Mouse (Mus musculus) kidney, postnatal 0 days (tissue): ENCODE data around the gene Rgs10. TPM values are rescaled to one million over a fixed set of nuclear protein-coding genes. Genes with fewer than 3 reads are reported as not detected.
A peak's percentile ranks its signal among the peaks of the same experiment; 100 is the strongest.

Experiments
- ATAC-seq: fragments of 200-750 bp; cut with Nextera tagmentation; replicated peaks from 2 replicates; pipeline ENCODE4 v1.8.0; 2017; ENCODE audit warnings: low read depth, moderate number of reproducible peaks, moderate TSS enrichment, moderate library complexity; ENCODE audit not compliant: low FRiP score
- DNase-seq: peaks from one replicate; pipeline ENCODE4 v3.0.0-alpha.2; 2016; ENCODE audit warnings: low spot score
- H3K27ac ChIP-seq: fragments of 300-500 bp; sonication (generic); 2 replicates; pipeline ENCODE4 v1.5.1; 2014; ENCODE audit warnings: mild to moderate bottlenecking
- H3K27me3 ChIP-seq: fragments of 300-500 bp; sonication (generic); 2 replicates; pipeline ENCODE4 v1.6.1; 2014; ENCODE audit warnings: low read length, mixed read lengths; ENCODE audit not compliant: insufficient read depth
- H3K36me3 ChIP-seq: fragments of 300-500 bp; sonication (generic); 2 replicates; pipeline ENCODE4 v1.6.1; 2014; ENCODE audit warnings: low read length, mixed read lengths; ENCODE audit not compliant: insufficient read depth
- H3K4me1 ChIP-seq: fragments of 300-500 bp; sonication (generic); replicated peaks from 2 replicates; pipeline ENCODE4 v1.6.1; 2014; ENCODE audit warnings: antibody characterized with exemption, low read length, mixed read lengths; ENCODE audit not compliant: insufficient read depth
- H3K4me2 ChIP-seq: fragments of 300-500 bp; sonication (generic); 2 replicates; pipeline ENCODE4 v1.6.1; 2014; ENCODE audit warnings: mild to moderate bottlenecking, low read length, moderate library complexity, mixed read lengths
- H3K4me3 ChIP-seq: fragments of 300-500 bp; sonication (generic); replicated peaks from 2 replicates; pipeline ENCODE4 v1.5.1; 2014; ENCODE audit warnings: low read depth, low read length
- H3K9ac ChIP-seq: fragments of 300-500 bp; sonication (generic); 2 replicates; pipeline ENCODE4 v1.6.1; 2014; ENCODE audit warnings: low read depth, low read length
- H3K9me3 ChIP-seq: fragments of 300-500 bp; sonication (generic); replicated peaks from 2 replicates; pipeline ENCODE4 v1.6.1; 2016; ENCODE audit warnings: low read length, inconsistent platforms, mixed read lengths
- CTCF ChIP-seq: IDR thresholded peaks from 2 replicates; pipeline ENCODE4 v1.5.1; 2016; ENCODE audit warnings: antibody characterized with exemption, low read depth, mild to moderate bottlenecking, moderate library complexity
- whole genome bisulfite sequencing: fragments of 180-500 bp; shearing (Covaris S2); extraction: QIAGEN DNeasy Blood & Tissue Kit; methylation state at CpG from one replicate; pipeline ENCODE4 v1.1.7; 2014; 5-methylcytosine and 5-hydroxymethylcytosine counted together
- polyA plus RNA-seq: library from polyadenylated mRNA; unstranded; fragments of >200 nt; fragmentation: Nextera tagmentation; extraction: Ambion mirVana; gene quantifications from 2 replicates; pipeline ENCODE4 v1.2.1, GENCODE M21; 2015

Rgs10 gene
- polyA plus RNA-seq, 1 experiment from 2014 or later = 6.6 TPM

- no peak for ATAC-seq
Measured at GRCm38 (mm10) chr7:128362916-128363315, 55.6 kb downstream of the Rgs10 start.

GRCm38 (mm10) chr7:128359741-128360140, 58.8 kb downstream of the Rgs10 start:
- H3K4me1 ChIP-seq = no peaks in the 10 kb centered on the region
- 75% methylated on average over 9 of the region's 9 CpGs for WGBS
- ATAC-seq = no peak
- H3K36me3 ChIP-seq = no peaks in the 10 kb centered on the region
- no peak for DNase-seq
- no peak overlapping the region for H3K27ac ChIP-seq
- H3K4me3 ChIP-seq = no peak overlapping the region
- no peaks in the 10 kb centered on the region for H3K27me3 ChIP-seq
- no peak overlapping the region for H3K9ac ChIP-seq
- no peaks in the 10 kb centered on the region for H3K9me3 ChIP-seq
- H3K4me2 ChIP-seq = no peak overlapping the region
- TF ChIP-seq CTCF = peak; percentile 25; the same call in 1 of the 2 replicates

More at GRCm38 (mm10) chr7:128362916-128363315, 55.6 kb downstream of the Rgs10 start:
- Histone ChIP-seq H3K36me3 (no peaks in the 10 kb centered on the region), H3K9me3 (no peaks in the 10 kb centered on the region), H3K27me3 (no peaks in the 10 kb centered on the region), H3K27ac (no peak overlapping the region), H3K9ac (no peak overlapping the region), H3K4me1 (no peaks in the 10 kb centered on the region), H3K4me3 (no peak overlapping the region), H3K4me2 (no peak overlapping the region)
- no peak for DNase-seq
- 69% methylated on average over 4 of the region's 4 CpGs for WGBS
- no peak for TF ChIP-seq CTCF

- Histone ChIP-seq H3K27me3 (no peaks in the 10 kb centered on the region), H3K4me2 (no peak overlapping the region), H3K9me3 (no peaks in the 10 kb centered on the region), H3K4me1 (no peaks in the 10 kb centered on the region), H3K4me3 (no peak overlapping the region), H3K27ac (no peak overlapping the region), H3K36me3 (no peaks in the 10 kb centered on the region), H3K9ac (no peak overlapping the region)
- no peak for DNase-seq
- WGBS = 66% methylated on average over 7 of the region's 7 CpGs
- no peak for ATAC-seq
- no peak for TF ChIP-seq CTCF
Measured at GRCm38 (mm10) chr7:128359164-128359563, 59.4 kb downstream of the Rgs10 start.

- no peak overlapping the region for H3K4me3 ChIP-seq
- H3K27me3 ChIP-seq = no peaks in the 10 kb centered on the region
- DNase-seq (no peak), ATAC-seq (no peak)
- 80% methylated on average over 9 of the region's 9 CpGs for WGBS
- H3K36me3 ChIP-seq = no peaks in the 10 kb centered on the region
- H3K27ac ChIP-seq = no peak overlapping the region
- TF ChIP-seq CTCF = no peak
- H3K9ac ChIP-seq = no peak overlapping the region
- no peak overlapping the region for H3K4me2 ChIP-seq
- no peaks in the 10 kb centered on the region for H3K9me3 ChIP-seq
- H3K4me1 ChIP-seq = no peaks in the 10 kb centered on the region
Measured at GRCm38 (mm10) chr7:128358741-128359140, 59.8 kb downstream of the Rgs10 start.

GRCm38 (mm10) chr7:128356868-128357755, 61.4 kb downstream of the Rgs10 start:
- WGBS = 64% methylated on average over 9 of the region's 9 CpGs
- H3K36me3 ChIP-seq = no peaks in the 10 kb centered on the region
- peak; percentile 66 for TF ChIP-seq CTCF
- no peaks in the 10 kb centered on the region for H3K27me3 ChIP-seq
- H3K4me1 ChIP-seq = no peaks in the 10 kb centered on the region
- H3K9me3 ChIP-seq = no peaks in the 10 kb centered on the region
- no peak overlapping the region for H3K27ac ChIP-seq
- peak; percentile 65 for DNase-seq
- ATAC-seq = no peak
- H3K9ac ChIP-seq = no peak overlapping the region
- no peak overlapping the region for H3K4me2 ChIP-seq
- no peak overlapping the region for H3K4me3 ChIP-seq

- H3K4me2 ChIP-seq = no peak overlapping the region
- no peak for TF ChIP-seq CTCF
- H3K4me1 ChIP-seq = no peaks in the 10 kb centered on the region
- no peaks in the 10 kb centered on the region for H3K36me3 ChIP-seq
- no peak overlapping the region for H3K27ac ChIP-seq
- WGBS = 60% methylated on average over 5 of the region's 5 CpGs
- H3K27me3 ChIP-seq = no peaks in the 10 kb centered on the region
- no peak for ATAC-seq
- no peak overlapping the region for H3K9ac ChIP-seq
- no peaks in the 10 kb centered on the region for H3K9me3 ChIP-seq
- DNase-seq = no peak
- no peak overlapping the region for H3K4me3 ChIP-seq
Measured at GRCm38 (mm10) chr7:128355463-128355862, 63.1 kb downstream of the Rgs10 start.
